Mouse (Mus musculus): ENCODE results near the gene Arl6ip5. TPM values are rescaled to one million over a fixed set of nuclear protein-coding genes. Genes with fewer than 3 reads are reported as not detected.

Gene Arl6ip5
- polyA plus RNA-seq, 1 experiment, result 25.3 TPM

- H3K27me3 ChIP-seq (replicated peaks), result no peaks in the 10 kb centered on the region
- H3K4me1 ChIP-seq, result peaks cover 87% of the 10 kb centered on the region
- TF ChIP-seq GATA1 (IDR thresholded peaks at IDR 0.05; ENCODE audit: borderline replicate concordance, low read length), result no peak
- TF ChIP-seq FLI1 (IDR thresholded peaks at IDR 0.05; ENCODE audit: low read length), result no peak
- peak overlapping the region; percentile 87 for H3K4me3 ChIP-seq (replicated peaks)
- no peaks in the 10 kb centered on the region for H3K9me3 ChIP-seq
- peaks cover 64% of the 10 kb centered on the region for H3K36me3 ChIP-seq (replicated peaks; ENCODE audit: low read length)
These were observed 12.5 kb downstream of the Arl6ip5 start for GRCm38 (mm10) chr6:97222931-97223467.

- Histone ChIP-seq H3K36me3 (replicated peaks; ENCODE audit: low read length) (peaks cover 66% of the 10 kb centered on the region), H3K4me1 (peaks cover 82% of the 10 kb centered on the region)
These were observed 13.1 kb downstream of the Arl6ip5 start for GRCm38 (mm10) chr6:97223566-97223965.

DNA sequence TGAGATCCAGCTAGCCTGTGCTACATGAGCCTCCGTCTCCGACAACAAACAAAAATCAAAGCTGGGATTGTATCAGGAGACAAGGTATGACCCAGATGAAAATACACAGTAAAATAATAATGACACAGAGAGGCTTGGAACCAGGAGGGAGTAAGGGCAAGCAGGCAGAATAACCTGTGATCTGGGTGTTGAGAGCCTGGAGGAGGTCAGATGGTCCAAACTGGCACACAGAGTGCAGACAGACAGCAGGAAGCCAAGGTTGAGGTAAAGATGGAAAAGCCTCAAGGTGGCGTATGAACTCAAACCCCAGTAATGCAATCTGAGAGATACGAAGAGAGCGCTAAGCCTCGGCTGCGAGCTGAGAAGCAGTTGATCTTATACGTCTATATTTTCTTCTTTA is 14.0 kb downstream of the Arl6ip5 start:
- Histone ChIP-seq H3K36me3 (replicated peaks; ENCODE audit: low read length) (peaks cover 67% of the 10 kb centered on the region), H3K4me1 (peaks cover 76% of the 10 kb centered on the region), H3K27me3 (replicated peaks) (no peaks in the 10 kb centered on the region), H3K4me3 (replicated peaks) (no peak overlapping the region), H3K9me3 (no peaks in the 10 kb centered on the region)
- TF ChIP-seq FLI1 (IDR thresholded peaks at IDR 0.05; ENCODE audit: low read length), result no peak
- TF ChIP-seq GATA1 (IDR thresholded peaks at IDR 0.05; ENCODE audit: borderline replicate concordance, low read length), result no peak

More at GRCm38 (mm10) chr6:97223566-97223965, 13.1 kb downstream of the Arl6ip5 start:
- TF ChIP-seq FLI1 (IDR thresholded peaks at IDR 0.05; ENCODE audit: low read length) (no peak), GATA1 (IDR thresholded peaks at IDR 0.05; ENCODE audit: borderline replicate concordance, low read length) (no peak)
- Histone ChIP-seq H3K27me3 (replicated peaks) (no peaks in the 10 kb centered on the region), H3K4me3 (replicated peaks) (peak overlapping the region; percentile 82), H3K9me3 (no peaks in the 10 kb centered on the region)

DNA sequence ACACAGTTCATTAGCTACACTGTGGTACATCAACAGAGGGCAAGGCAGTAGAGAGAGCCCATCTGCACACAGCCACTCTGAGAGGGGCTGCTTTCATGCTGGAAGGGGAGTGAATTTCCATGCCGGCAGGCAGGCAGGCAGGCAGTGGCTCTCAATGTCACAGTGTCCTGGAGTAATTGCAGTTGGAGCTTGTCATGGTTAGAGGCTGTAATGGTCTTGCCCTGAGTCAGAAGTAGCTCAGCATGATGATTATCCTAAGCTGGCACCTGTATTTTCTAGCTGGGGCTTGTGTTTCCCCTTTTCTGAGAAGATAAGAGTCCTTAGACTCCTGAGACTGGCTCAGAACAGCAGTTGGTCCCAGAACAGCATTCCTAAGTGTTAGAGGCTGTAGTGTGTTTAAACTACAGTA is 15.6 kb downstream of the Arl6ip5 start:
- peaks cover 75% of the 10 kb centered on the region for H3K36me3 ChIP-seq (replicated peaks; ENCODE audit: low read length)
- TF ChIP-seq GATA1 (IDR thresholded peaks at IDR 0.05; ENCODE audit: borderline replicate concordance, low read length) (no peak), FLI1 (IDR thresholded peaks at IDR 0.05; ENCODE audit: low read length) (no peak)
- no peaks in the 10 kb centered on the region for H3K27me3 ChIP-seq (replicated peaks)

DNA sequence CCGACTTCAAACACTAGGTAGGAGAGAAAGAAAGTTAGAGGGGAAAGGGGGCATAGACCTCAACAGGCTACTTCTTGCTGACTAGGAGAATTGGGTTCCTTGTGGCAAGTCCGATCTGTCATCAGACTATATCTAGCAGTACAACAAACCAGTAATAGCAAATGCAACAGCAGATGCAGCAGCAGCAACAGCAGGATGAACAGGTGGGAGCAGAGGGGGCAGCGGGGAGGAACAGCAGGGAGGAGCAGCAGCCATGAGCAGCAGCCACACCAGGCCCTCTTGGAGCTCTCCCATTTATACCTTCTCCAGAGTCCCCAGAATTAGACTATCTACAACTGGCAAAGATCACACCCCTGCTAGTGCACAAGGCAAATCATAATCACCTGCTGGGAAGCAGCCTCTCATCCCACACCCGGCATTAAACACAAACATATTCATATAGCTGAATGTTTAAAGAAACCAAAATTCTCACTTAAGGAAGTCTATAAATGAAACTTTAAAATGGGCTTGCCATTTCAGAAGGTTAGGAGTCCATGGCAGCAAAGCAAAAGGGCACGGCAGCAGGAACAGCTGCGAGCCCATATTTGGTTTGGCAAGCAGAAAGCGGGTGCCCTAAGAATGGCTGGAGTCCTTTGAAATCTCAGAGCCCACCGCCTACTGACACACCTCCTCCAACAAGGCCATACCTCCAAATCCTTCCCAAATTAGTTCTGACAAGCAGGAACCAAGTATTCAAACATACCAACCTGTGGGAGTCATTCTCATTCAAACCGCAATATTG is 16.8 kb downstream of the Arl6ip5 start:
- H3K4me1 ChIP-seq, result peaks cover 51% of the 10 kb centered on the region
- no peak overlapping the region for H3K4me3 ChIP-seq (replicated peaks)
- peaks cover 80% of the 10 kb centered on the region for H3K36me3 ChIP-seq (replicated peaks; ENCODE audit: low read length)
- H3K27me3 ChIP-seq (replicated peaks), result no peaks in the 10 kb centered on the region
- no peak for TF ChIP-seq FLI1 (IDR thresholded peaks at IDR 0.05; ENCODE audit: low read length)
- H3K9me3 ChIP-seq, result no peaks in the 10 kb centered on the region

More for the DNA sequence above, 15.6 kb downstream of the Arl6ip5 start:
- H3K4me1 ChIP-seq, result peaks cover 63% of the 10 kb centered on the region
- H3K4me3 ChIP-seq (replicated peaks), result peak overlapping the region; percentile 59
- H3K9me3 ChIP-seq, result no peaks in the 10 kb centered on the region

DNA sequence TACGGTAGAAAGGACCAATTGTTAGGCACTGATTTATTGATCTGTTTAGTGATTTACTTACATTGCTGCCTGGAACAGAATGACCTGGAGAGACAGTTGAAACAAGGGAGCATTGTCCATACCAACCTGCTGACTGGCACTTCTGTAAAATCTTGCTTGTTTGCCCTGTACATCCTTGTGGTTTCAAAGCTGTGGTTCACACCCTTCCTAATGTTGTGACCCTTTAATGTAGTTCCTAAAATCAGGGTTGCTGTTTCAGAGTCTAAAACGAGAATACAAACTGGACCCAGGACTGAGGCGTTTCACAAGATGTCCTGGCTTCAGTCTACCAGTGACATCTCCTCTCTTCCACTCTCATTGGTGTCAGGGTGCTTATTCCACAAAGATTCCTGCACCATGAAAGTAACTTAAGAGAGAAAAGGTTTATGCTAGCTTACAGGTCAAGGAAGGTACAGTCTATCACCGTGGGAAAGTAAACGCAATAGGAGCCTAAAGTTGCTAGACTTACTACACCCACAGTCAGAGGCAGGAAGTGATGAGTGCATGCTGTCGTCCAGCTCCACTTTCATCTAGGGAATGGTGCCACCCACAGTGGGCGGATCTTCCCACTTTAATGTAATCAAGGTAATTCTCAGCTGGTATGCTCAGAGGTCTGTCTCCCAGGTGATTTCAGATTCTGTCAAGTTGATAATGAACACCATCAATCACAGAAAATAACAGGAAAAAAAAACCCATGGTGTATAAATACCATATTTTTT is 24.6 kb downstream of the Arl6ip5 start:
- peaks cover 57% of the 10 kb centered on the region for H3K36me3 ChIP-seq (replicated peaks; ENCODE audit: low read length)
- H3K27me3 ChIP-seq (replicated peaks), result no peaks in the 10 kb centered on the region

GRCm38 (mm10) chr6:97236088-97236487 is 25.6 kb downstream of the Arl6ip5 start:
- H3K4me3 ChIP-seq (replicated peaks), result no peak overlapping the region
- peaks cover 19% of the 10 kb centered on the region for H3K4me1 ChIP-seq
- no peaks in the 10 kb centered on the region for H3K27me3 ChIP-seq (replicated peaks)
- TF ChIP-seq FLI1 (IDR thresholded peaks at IDR 0.05; ENCODE audit: low read length), result no peak
- TF ChIP-seq GATA1 (IDR thresholded peaks at IDR 0.05; ENCODE audit: borderline replicate concordance, low read length), result no peak
- H3K9me3 ChIP-seq, result peaks cover 17% of the 10 kb centered on the region
- H3K36me3 ChIP-seq (replicated peaks; ENCODE audit: low read length), result peaks cover 47% of the 10 kb centered on the region

More for the DNA sequence above, 24.6 kb downstream of the Arl6ip5 start:
- Histone ChIP-seq H3K4me1 (peaks cover 19% of the 10 kb centered on the region), H3K4me3 (replicated peaks) (no peak overlapping the region), H3K9me3 (peaks cover 15% of the 10 kb centered on the region)
- TF ChIP-seq GATA1 (IDR thresholded peaks at IDR 0.05; ENCODE audit: borderline replicate concordance, low read length) (no peak), FLI1 (IDR thresholded peaks at IDR 0.05; ENCODE audit: low read length) (no peak)

DNA sequence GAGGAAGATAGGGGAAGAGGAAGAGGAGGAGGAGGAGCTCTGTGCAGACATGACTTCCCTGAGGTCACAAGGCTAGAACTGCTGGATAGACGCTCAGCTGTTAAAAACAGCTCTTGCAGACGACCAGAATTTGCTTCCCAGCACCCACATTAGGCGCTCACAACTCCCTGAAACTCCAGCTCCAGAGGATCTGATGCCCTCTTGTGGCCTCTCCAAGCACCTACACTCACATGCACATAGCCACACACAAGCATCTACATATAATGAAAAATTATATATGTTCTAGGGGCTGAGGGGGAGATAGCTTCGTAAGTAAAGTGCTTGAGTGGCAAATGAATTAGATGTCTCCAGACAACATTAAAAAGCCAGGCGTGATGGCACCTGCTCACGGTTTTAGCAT is 28.9 kb downstream of the Arl6ip5 start:
- TF ChIP-seq GATA1 (IDR thresholded peaks at IDR 0.05; ENCODE audit: borderline replicate concordance, low read length), result no peak
- TF ChIP-seq FLI1 (IDR thresholded peaks at IDR 0.05; ENCODE audit: low read length), result no peak
- no peaks in the 10 kb centered on the region for H3K27me3 ChIP-seq (replicated peaks)
- H3K4me1 ChIP-seq, result peaks cover 7% of the 10 kb centered on the region
- H3K9me3 ChIP-seq, result peaks cover 17% of the 10 kb centered on the region
- no peak overlapping the region for H3K4me3 ChIP-seq (replicated peaks)
- H3K36me3 ChIP-seq (replicated peaks; ENCODE audit: low read length), result peaks cover 17% of the 10 kb centered on the region

GRCm38 (mm10) chr6:97240092-97240491 is 29.6 kb downstream of the Arl6ip5 start:
- Histone ChIP-seq H3K4me3 (replicated peaks) (no peak overlapping the region), H3K27me3 (replicated peaks) (no peaks in the 10 kb centered on the region), H3K36me3 (replicated peaks; ENCODE audit: low read length) (peaks cover 10% of the 10 kb centered on the region), H3K9me3 (peaks cover 17% of the 10 kb centered on the region), H3K4me1 (peaks cover 3% of the 10 kb centered on the region)
- TF ChIP-seq GATA1 (IDR thresholded peaks at IDR 0.05; ENCODE audit: borderline replicate concordance, low read length) (no peak), FLI1 (IDR thresholded peaks at IDR 0.05; ENCODE audit: low read length) (no peak)

DNA sequence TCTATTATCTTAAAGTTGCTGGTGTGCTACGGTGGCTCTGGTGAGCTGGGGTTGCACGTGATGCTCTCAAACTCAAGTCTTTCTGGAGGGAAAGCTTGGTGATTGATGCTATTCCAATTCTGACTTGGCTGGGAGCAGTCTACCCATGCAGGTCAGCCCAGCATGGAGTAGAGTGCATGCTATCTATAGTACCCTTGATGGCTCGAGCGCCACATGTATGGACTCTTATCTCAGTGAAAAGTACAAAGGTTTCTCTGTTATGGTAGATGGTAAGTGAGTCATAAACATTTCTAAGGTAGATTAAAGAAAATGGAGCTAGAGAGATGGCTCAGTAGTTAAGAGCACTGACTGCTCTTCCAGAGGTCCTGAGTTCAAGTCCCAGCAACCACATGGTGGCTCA is 32.0 kb downstream of the Arl6ip5 start:
- Histone ChIP-seq H3K4me3 (replicated peaks) (no peak overlapping the region), H3K27me3 (replicated peaks) (peaks cover 2% of the 10 kb centered on the region), H3K36me3 (replicated peaks; ENCODE audit: low read length) (peaks cover 7% of the 10 kb centered on the region), H3K9me3 (peaks cover 17% of the 10 kb centered on the region), H3K4me1 (no peaks in the 10 kb centered on the region)
- no peak for TF ChIP-seq GATA1 (IDR thresholded peaks at IDR 0.05; ENCODE audit: borderline replicate concordance, low read length)
- no peak for TF ChIP-seq FLI1 (IDR thresholded peaks at IDR 0.05; ENCODE audit: low read length)
